In the genomic region with DNA sequence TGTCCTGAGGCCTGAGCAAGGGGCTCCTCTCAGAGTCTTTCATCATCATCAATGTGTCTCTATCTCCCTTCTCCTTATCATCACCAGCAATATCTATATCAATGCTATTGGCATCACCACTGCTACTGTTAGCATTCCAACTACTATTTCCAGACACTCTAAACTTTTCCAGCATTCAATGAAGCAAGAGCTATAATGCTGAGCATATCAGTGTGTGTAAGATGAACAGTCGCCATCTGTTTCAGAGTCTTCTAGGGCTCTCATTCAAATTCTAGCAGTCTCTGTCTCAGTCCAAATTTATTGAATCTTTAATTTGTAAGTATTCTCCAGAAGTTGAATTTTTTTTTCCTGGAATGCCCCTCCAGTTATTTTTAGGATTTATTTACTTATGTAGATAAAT, we compare ENCODE assay signal across 27 mouse cellular contexts.
"Had no signal": no experiment of that assay in that cellular context is flagged by ENCODE, and none has a peak within 500 bp of the region (broad histone marks: within the 10 kb centered on the region; RNA-seq: fewer than 3 reads in every experiment).

No protein-coding gene starts in this region.

- H3K4me1 ChIP-seq: heart, embryonic 13.5 days; heart, embryonic 15.5 days; hindbrain, embryonic 13.5 days; hindbrain, embryonic 15.5 days; kidney, embryonic 15.5 days; liver, embryonic 13.5 days; liver, embryonic 15.5 days had no signal

- H3K4me2 ChIP-seq: heart, embryonic 11.5 days; heart, embryonic 13.5 days; heart, embryonic 15.5 days; hindbrain, embryonic 13.5 days; hindbrain, embryonic 15.5 days; kidney, embryonic 15.5 days; limb, embryonic 12.5 days; liver, embryonic 11.5 days; liver, embryonic 13.5 days; liver, embryonic 15.5 days had no signal

- H3K36me3 ChIP-seq: heart, embryonic 13.5 days; heart, embryonic 15.5 days; hindbrain, embryonic 13.5 days; hindbrain, embryonic 15.5 days; kidney, embryonic 15.5 days; limb, embryonic 10.5 days; limb, embryonic 12.5 days; liver, embryonic 13.5 days; liver, embryonic 15.5 days had no signal

- H3K27me3 ChIP-seq: heart, embryonic 13.5 days; heart, embryonic 15.5 days; hindbrain, embryonic 13.5 days; hindbrain, embryonic 15.5 days; kidney, embryonic 15.5 days; limb, embryonic 12.5 days; liver, embryonic 13.5 days; liver, embryonic 15.5 days had no signal

- H3K9ac ChIP-seq: heart, embryonic 13.5 days; heart, embryonic 15.5 days; hindbrain, embryonic 13.5 days; hindbrain, embryonic 15.5 days; kidney, embryonic 15.5 days; limb, embryonic 12.5 days; liver, embryonic 13.5 days; liver, embryonic 15.5 days had no signal

- H3K27ac ChIP-seq: heart, adult 2 months; heart, embryonic 13.5 days; heart, embryonic 15.5 days; hindbrain, embryonic 13.5 days; hindbrain, embryonic 15.5 days; hindbrain, postnatal 0 days; kidney, embryonic 15.5 days; kidney, postnatal 0 days; limb, embryonic 10.5 days; limb, embryonic 12.5 days; liver, embryonic 13.5 days; liver, embryonic 15.5 days had no signal

- DNase-seq: gastrocnemius, postnatal 14 days; gastrocnemius, postnatal 36 days; heart, adult 2 months; heart, postnatal 14 days; heart, postnatal 36 days; kidney, adult 11 months; kidney, adult 2 months; kidney, adult 9 months; kidney, postnatal 14 days; kidney, postnatal 36 days; layer of hippocampus, adult 9-11 months; layer of hippocampus, postnatal 36 days; liver; liver, embryonic 13.5 days had no signal

- ATAC-seq: hindbrain, postnatal 0 days; intestine, embryonic 16.5 days had no signal

- H3K9me3 ChIP-seq: heart, embryonic 13.5 days; heart, embryonic 15.5 days; hindbrain, embryonic 13.5 days; hindbrain, embryonic 15.5 days; kidney, embryonic 15.5 days; limb, embryonic 10.5 days; limb, embryonic 12.5 days; liver, embryonic 13.5 days had no signal

- H3K4me3 ChIP-seq: heart, adult 2 months; heart, embryonic 13.5 days; heart, embryonic 15.5 days; hindbrain, embryonic 13.5 days; hindbrain, embryonic 15.5 days; kidney, embryonic 15.5 days; limb, embryonic 10.5 days; limb, embryonic 12.5 days; liver, embryonic 13.5 days; liver, embryonic 15.5 days had no signal
